Mouse (Mus musculus): ENCODE measurements around the gene Scoc. TPM values are rescaled to one million over a fixed set of nuclear protein-coding genes. Genes with fewer than 3 reads are reported as not detected.

Scoc gene
- polyA plus RNA-seq, 1 experiment from 2014 or later = 83.3 TPM

GRCm38 (mm10) chr8:83418805-83419516 lies 39.2 kb downstream of the Scoc start:
- no peak overlapping the region for H3K9ac ChIP-seq (ENCODE audit: low read depth, low read length)
- no peak for ATAC-seq (replicated peaks; ENCODE audit: low FRiP score)
- no peak overlapping the region for H3K27ac ChIP-seq (ENCODE audit: low read depth, low read length)
- H3K36me3 ChIP-seq (ENCODE audit: control insufficient read depth, insufficient read depth, low read length) = no peaks in the 10 kb centered on the region
- WGBS = 88% methylated on average over 11 of the region's 11 CpGs
- H3K4me1 ChIP-seq (replicated peaks; ENCODE audit: control insufficient read depth, insufficient read depth, low read length) = peaks cover 6% of the 10 kb centered on the region; the same call in 1 of the 2 replicates
- H3K27me3 ChIP-seq (replicated peaks; ENCODE audit: control insufficient read depth, insufficient read depth, low read length) = no peaks in the 10 kb centered on the region
- no peak overlapping the region for H3K4me3 ChIP-seq (ENCODE audit: low read depth, low read length)
- no peak for DNase-seq (ENCODE audit: low spot score)
- H3K4me2 ChIP-seq = no peak overlapping the region
- H3K9me3 ChIP-seq (ENCODE audit: control insufficient read depth, low read length) = no peaks in the 10 kb centered on the region

- Histone ChIP-seq H3K9ac (ENCODE audit: low read depth, low read length) (no peak overlapping the region), H3K4me2 (no peak overlapping the region), H3K36me3 (ENCODE audit: control insufficient read depth, insufficient read depth, low read length) (no peaks in the 10 kb centered on the region), H3K27me3 (replicated peaks; ENCODE audit: control insufficient read depth, insufficient read depth, low read length) (no peaks in the 10 kb centered on the region), H3K4me1 (replicated peaks; ENCODE audit: control insufficient read depth, insufficient read depth, low read length) (peaks cover 3% of the 10 kb centered on the region; the same call in 1 of the 2 replicates), H3K4me3 (ENCODE audit: low read depth, low read length) (no peak overlapping the region), H3K9me3 (ENCODE audit: control insufficient read depth, low read length) (no peaks in the 10 kb centered on the region), H3K27ac (ENCODE audit: low read depth, low read length) (no peak overlapping the region)
- DNase-seq (ENCODE audit: low spot score) = no peak
- ATAC-seq (replicated peaks; ENCODE audit: low FRiP score) = no peak
- WGBS = 54% methylated on average over 6 of the region's 6 CpGs
These were observed 40.2 kb downstream of the Scoc start for GRCm38 (mm10) chr8:83417970-83418369.

GRCm38 (mm10) chr8:83416878-83417277 lies 41.3 kb downstream of the Scoc start:
- ATAC-seq (replicated peaks; ENCODE audit: low FRiP score) (no peak), DNase-seq (ENCODE audit: low spot score) (no peak)
- Histone ChIP-seq H3K27me3 (replicated peaks; ENCODE audit: control insufficient read depth, insufficient read depth, low read length) (no peaks in the 10 kb centered on the region), H3K9me3 (ENCODE audit: control insufficient read depth, low read length) (no peaks in the 10 kb centered on the region), H3K4me3 (ENCODE audit: low read depth, low read length) (no peak overlapping the region), H3K4me2 (no peak overlapping the region), H3K4me1 (replicated peaks; ENCODE audit: control insufficient read depth, insufficient read depth, low read length) (peaks cover 3% of the 10 kb centered on the region; the same call in 1 of the 2 replicates), H3K36me3 (ENCODE audit: control insufficient read depth, insufficient read depth, low read length) (no peaks in the 10 kb centered on the region), H3K27ac (ENCODE audit: low read depth, low read length) (no peak overlapping the region), H3K9ac (ENCODE audit: low read depth, low read length) (no peak overlapping the region)
- WGBS = 96% methylated on average over 15 of the region's 15 CpGs

- Histone ChIP-seq H3K4me3 (ENCODE audit: low read depth, low read length) (no peak overlapping the region), H3K36me3 (ENCODE audit: control insufficient read depth, insufficient read depth, low read length) (no peaks in the 10 kb centered on the region), H3K27me3 (replicated peaks; ENCODE audit: control insufficient read depth, insufficient read depth, low read length) (no peaks in the 10 kb centered on the region), H3K27ac (ENCODE audit: low read depth, low read length) (no peak overlapping the region), H3K9me3 (ENCODE audit: control insufficient read depth, low read length) (no peaks in the 10 kb centered on the region), H3K9ac (ENCODE audit: low read depth, low read length) (no peak overlapping the region), H3K4me1 (replicated peaks; ENCODE audit: control insufficient read depth, insufficient read depth, low read length) (no peaks in the 10 kb centered on the region), H3K4me2 (no peak overlapping the region)
- 75% methylated on average over 7 of the region's 7 CpGs for WGBS
- no peak for ATAC-seq (replicated peaks; ENCODE audit: low FRiP score)
- DNase-seq (ENCODE audit: low spot score) = no peak
These were observed 49.7 kb downstream of the Scoc start for GRCm38 (mm10) chr8:83408496-83408895.

GRCm38 (mm10) chr8:83406836-83407235 lies 51.4 kb downstream of the Scoc start:
- Histone ChIP-seq H3K4me2 (no peak overlapping the region), H3K4me3 (ENCODE audit: low read depth, low read length) (no peak overlapping the region), H3K36me3 (ENCODE audit: control insufficient read depth, insufficient read depth, low read length) (no peaks in the 10 kb centered on the region), H3K27ac (ENCODE audit: low read depth, low read length) (no peak overlapping the region), H3K9me3 (ENCODE audit: control insufficient read depth, low read length) (no peaks in the 10 kb centered on the region), H3K27me3 (replicated peaks; ENCODE audit: control insufficient read depth, insufficient read depth, low read length) (no peaks in the 10 kb centered on the region), H3K9ac (ENCODE audit: low read depth, low read length) (no peak overlapping the region), H3K4me1 (replicated peaks; ENCODE audit: control insufficient read depth, insufficient read depth, low read length) (no peaks in the 10 kb centered on the region)
- DNase-seq (ENCODE audit: low spot score) = no peak
- ATAC-seq (replicated peaks; ENCODE audit: low FRiP score) = peak; percentile 35; the same call in 1 of the 2 replicates
- 39% methylated on average over 6 of the region's 6 CpGs for WGBS

GRCm38 (mm10) chr8:83405548-83405947 lies 52.6 kb downstream of the Scoc start:
- H3K27ac ChIP-seq (ENCODE audit: low read depth, low read length) = no peak overlapping the region
- ATAC-seq (replicated peaks; ENCODE audit: low FRiP score) (peak; percentile 83), DNase-seq (ENCODE audit: low spot score) (no peak)
- H3K4me3 ChIP-seq (ENCODE audit: low read depth, low read length) = no peak overlapping the region
- H3K9ac ChIP-seq (ENCODE audit: low read depth, low read length) = no peak overlapping the region
- no peaks in the 10 kb centered on the region for H3K27me3 ChIP-seq (replicated peaks; ENCODE audit: control insufficient read depth, insufficient read depth, low read length)
- 46% methylated on average over 10 of the region's 10 CpGs for WGBS
- H3K4me2 ChIP-seq = peak overlapping the region; percentile 26; the same call in 1 of the 2 replicates
- no peaks in the 10 kb centered on the region for H3K4me1 ChIP-seq (replicated peaks; ENCODE audit: control insufficient read depth, insufficient read depth, low read length)
- no peaks in the 10 kb centered on the region for H3K9me3 ChIP-seq (ENCODE audit: control insufficient read depth, low read length)
- H3K36me3 ChIP-seq (ENCODE audit: control insufficient read depth, insufficient read depth, low read length) = no peaks in the 10 kb centered on the region

GRCm38 (mm10) chr8:83397726-83398125 lies 60.5 kb downstream of the Scoc start:
- no peaks in the 10 kb centered on the region for H3K27me3 ChIP-seq (replicated peaks; ENCODE audit: control insufficient read depth, insufficient read depth, low read length)
- no peak overlapping the region for H3K4me2 ChIP-seq
- ATAC-seq (replicated peaks; ENCODE audit: low FRiP score) = no peak
- H3K27ac ChIP-seq (ENCODE audit: low read depth, low read length) = no peak overlapping the region
- H3K4me1 ChIP-seq (replicated peaks; ENCODE audit: control insufficient read depth, insufficient read depth, low read length) = no peaks in the 10 kb centered on the region
- WGBS = 71% methylated on average over 4 of the region's 4 CpGs
- H3K9me3 ChIP-seq (ENCODE audit: control insufficient read depth, low read length) = no peaks in the 10 kb centered on the region
- no peaks in the 10 kb centered on the region for H3K36me3 ChIP-seq (ENCODE audit: control insufficient read depth, insufficient read depth, low read length)
- no peak overlapping the region for H3K4me3 ChIP-seq (ENCODE audit: low read depth, low read length)
- DNase-seq (ENCODE audit: low spot score) = no peak
- H3K9ac ChIP-seq (ENCODE audit: low read depth, low read length) = no peak overlapping the region

GRCm38 (mm10) chr8:83396680-83397079 lies 61.5 kb downstream of the Scoc start:
- Histone ChIP-seq H3K36me3 (ENCODE audit: control insufficient read depth, insufficient read depth, low read length) (no peaks in the 10 kb centered on the region), H3K4me3 (ENCODE audit: low read depth, low read length) (no peak overlapping the region), H3K4me2 (no peak overlapping the region), H3K27me3 (replicated peaks; ENCODE audit: control insufficient read depth, insufficient read depth, low read length) (no peaks in the 10 kb centered on the region), H3K27ac (ENCODE audit: low read depth, low read length) (no peak overlapping the region), H3K4me1 (replicated peaks; ENCODE audit: control insufficient read depth, insufficient read depth, low read length) (no peaks in the 10 kb centered on the region), H3K9me3 (ENCODE audit: control insufficient read depth, low read length) (no peaks in the 10 kb centered on the region), H3K9ac (ENCODE audit: low read depth, low read length) (no peak overlapping the region)
- 79% methylated on average over 6 of the region's 6 CpGs for WGBS
- ATAC-seq (replicated peaks; ENCODE audit: low FRiP score) = no peak
- no peak for DNase-seq (ENCODE audit: low spot score)

- 88% methylated on average over 5 of the region's 5 CpGs for WGBS
- Histone ChIP-seq H3K4me2 (no peak overlapping the region), H3K27ac (ENCODE audit: low read depth, low read length) (no peak overlapping the region), H3K4me3 (ENCODE audit: low read depth, low read length) (no peak overlapping the region), H3K27me3 (replicated peaks; ENCODE audit: control insufficient read depth, insufficient read depth, low read length) (peaks cover 12% of the 10 kb centered on the region), H3K9ac (ENCODE audit: low read depth, low read length) (no peak overlapping the region), H3K9me3 (ENCODE audit: control insufficient read depth, low read length) (no peaks in the 10 kb centered on the region), H3K36me3 (ENCODE audit: control insufficient read depth, insufficient read depth, low read length) (no peaks in the 10 kb centered on the region), H3K4me1 (replicated peaks; ENCODE audit: control insufficient read depth, insufficient read depth, low read length) (no peaks in the 10 kb centered on the region; the same call in 1 of the 2 replicates)
- ATAC-seq (replicated peaks; ENCODE audit: low FRiP score) = no peak
- DNase-seq (ENCODE audit: low spot score) = no peak
These were observed 63.9 kb downstream of the Scoc start for GRCm38 (mm10) chr8:83394325-83394724.
